Comparison of ENCODE assay signal across 8 mouse cellular contexts in genomic region chr6:108784056-108784455, GRCm38 (mm10). TPM values are rescaled to one million over a fixed set of nuclear protein-coding genes. Genes with fewer than 3 reads are reported as not detected.
DNase-seq lines count a peak whose midpoint lies in the region; ATAC-seq and TF ChIP-seq lines count a peak whose summit lies in the region.

No protein-coding gene starts in this region.

- TF ChIP-seq CTCF in heart, postnatal 0 days (IDR thresholded peaks at IDR 0.05; ENCODE audit: low read depth): no peak

- no peaks in the 10 kb centered on the region for H3K36me3 ChIP-seq in heart, postnatal 0 days (replicated peaks; ENCODE audit: control insufficient read depth, insufficient read depth, low read length)
- H3K36me3 ChIP-seq in forebrain, embryonic 12.5 days (replicated peaks): no peaks in the 10 kb centered on the region
- peaks cover 4% of the 10 kb centered on the region; the same call in 1 of the 2 replicates for H3K36me3 ChIP-seq in liver, embryonic 13.5 days
- H3K36me3 ChIP-seq in neural tube, embryonic 14.5 days (ENCODE audit: control insufficient read depth, insufficient read depth, low read length): no peaks in the 10 kb centered on the region

- H3K9ac ChIP-seq in heart, postnatal 0 days (replicated peaks; ENCODE audit: low read depth, low read length): peak overlapping the region; percentile 90
- peak overlapping the region; percentile 92 for H3K9ac ChIP-seq in forebrain, embryonic 12.5 days
- peak overlapping the region; percentile 97 for H3K9ac ChIP-seq in liver, embryonic 13.5 days
- H3K9ac ChIP-seq in neural tube, embryonic 14.5 days (replicated peaks; ENCODE audit: low read depth, low read length): peak overlapping the region; percentile 98

- peak overlapping the region; percentile 85 for H3K27ac ChIP-seq in heart, postnatal 0 days (ENCODE audit: low read depth)
- no peak overlapping the region for H3K27ac ChIP-seq in forebrain, embryonic 12.5 days
- no peak overlapping the region for H3K27ac ChIP-seq in liver, embryonic 13.5 days
- H3K27ac ChIP-seq in neural tube, embryonic 14.5 days (ENCODE audit: low read depth, low read length): no peak overlapping the region

- H3K27me3 ChIP-seq in heart, postnatal 0 days (ENCODE audit: control insufficient read depth, insufficient read depth, low read length): no peaks in the 10 kb centered on the region
- H3K27me3 ChIP-seq in forebrain, embryonic 12.5 days: no peaks in the 10 kb centered on the region
- no peaks in the 10 kb centered on the region for H3K27me3 ChIP-seq in liver, embryonic 13.5 days
- H3K27me3 ChIP-seq in neural tube, embryonic 14.5 days (ENCODE audit: control insufficient read depth, insufficient read depth, low read length): no peaks in the 10 kb centered on the region

- TF ChIP-seq EP300 in heart, postnatal 0 days (IDR thresholded peaks at IDR 0.05; ENCODE audit: low read depth): no peak

- WGBS in heart, postnatal 0 days: 22% methylated on average over 11 of the region's 11 CpGs
- WGBS in forebrain, embryonic 12.5 days: 44% methylated on average over 11 of the region's 11 CpGs
- 24% methylated on average over 11 of the region's 11 CpGs for WGBS in liver, embryonic 13.5 days (ENCODE audit: insufficient replicate concordance)
- WGBS in neural tube, embryonic 14.5 days: 23% methylated on average over 11 of the region's 11 CpGs

- H3K4me1 ChIP-seq in heart, postnatal 0 days (ENCODE audit: control insufficient read depth, insufficient read depth): peaks cover 20% of the 10 kb centered on the region
- H3K4me1 ChIP-seq in forebrain, embryonic 12.5 days: peaks cover 19% of the 10 kb centered on the region
- H3K4me1 ChIP-seq in liver, embryonic 13.5 days (replicated peaks): peaks cover 34% of the 10 kb centered on the region
- H3K4me1 ChIP-seq in neural tube, embryonic 14.5 days (ENCODE audit: control insufficient read depth, insufficient read depth, low read length): peaks cover 17% of the 10 kb centered on the region

- no peaks in the 10 kb centered on the region for H3K9me3 ChIP-seq in heart, postnatal 0 days (replicated peaks; ENCODE audit: control insufficient read depth, low read length)
- H3K9me3 ChIP-seq in forebrain, embryonic 12.5 days: no peaks in the 10 kb centered on the region
- H3K9me3 ChIP-seq in liver, embryonic 13.5 days (replicated peaks): no peaks in the 10 kb centered on the region
- no peaks in the 10 kb centered on the region for H3K9me3 ChIP-seq in neural tube, embryonic 14.5 days (ENCODE audit: control insufficient read depth, low read length)

- H3K4me3 ChIP-seq in heart, postnatal 0 days (ENCODE audit: low read depth, low read length): peak overlapping the region; percentile 82
- H3K4me3 ChIP-seq in forebrain, embryonic 12.5 days (replicated peaks): peak overlapping the region; percentile 97
- H3K4me3 ChIP-seq in liver, embryonic 13.5 days (replicated peaks): peak overlapping the region; percentile 99
- H3K4me3 ChIP-seq in neural tube, embryonic 14.5 days (ENCODE audit: low read depth, low read length): peak overlapping the region; percentile 100

- intact Hi-C loops in heart, postnatal 25 days (cut with DNase I): no loop called here

- peak overlapping the region; percentile 86 for H3K4me2 ChIP-seq in heart, postnatal 0 days (ENCODE audit: low read depth, low read length)
- H3K4me2 ChIP-seq in forebrain, embryonic 12.5 days: peak overlapping the region; percentile 66
- H3K4me2 ChIP-seq in liver, embryonic 13.5 days: peak overlapping the region; percentile 81
- H3K4me2 ChIP-seq in neural tube, embryonic 14.5 days (ENCODE audit: low read depth, low read length): peak overlapping the region; percentile 70

- DNase-seq in heart, postnatal 0 days (ENCODE audit: low spot score): no peak
- no peak for DNase-seq in heart, postnatal 25 days (ENCODE audit: low spot score)
- peak; percentile 19 for DNase-seq in Muller cell, postnatal 12 days (ENCODE audit: inconsistent ontology term)
- no peak for DNase-seq in liver, embryonic 13.5 days
- DNase-seq in spleen, postnatal 36 days (ENCODE audit: low spot score in 2 of 2): no peak

- ATAC-seq in heart, postnatal 0 days (ENCODE audit: insufficient read depth, low read depth): no peak
- ATAC-seq in forebrain, embryonic 12.5 days (ENCODE audit: low FRiP score): no peak
- no peak for ATAC-seq in liver, embryonic 13.5 days (ENCODE audit: low read depth)
- no peak for ATAC-seq in neural tube, embryonic 14.5 days (ENCODE audit: low read depth)
- no peak for ATAC-seq in cerebellum, adult (ENCODE audit: insufficient number of reproducible peaks, low FRiP score, low TSS enrichment)

RNA-seq across cellular contexts. Expression of gene Arl8b, which starts 1.2 kb away (rescaled TPM):
- 42.7 and 47.0 TPM in 2 replicates for total RNA-seq in heart, postnatal 0 days (2014; rRNA removed; ENCODE audit: low replicate concordance)
- 52.7 and 54.7 TPM in 2 replicates for polyA plus RNA-seq in heart, postnatal 0 days (2015; fragmentation: Nextera tagmentation; extraction: Ambion mirVana)
- 10 to 100 TPM; 86.9 to 92.9 TPM for total RNA-seq in heart, postnatal 25 days (2021)
- 78.2 and 81.8 TPM in 2 replicates for polyA plus RNA-seq in forebrain, embryonic 12.5 days (2016; fragmentation: Nextera tagmentation; extraction: Ambion mirVana)
- 38.0 and 57.2 TPM in 2 replicates for polyA plus RNA-seq in liver, embryonic 13.5 days (2015; fragmentation: Nextera tagmentation; extraction: Ambion mirVana)
- 126 and 134 TPM in 2 replicates for polyA plus RNA-seq in neural tube, embryonic 14.5 days (2014; fragmentation: Nextera tagmentation; extraction: Ambion mirVana)

RNA-seq across cellular contexts. Expression of gene Edem1, which starts 44.4 kb away (rescaled TPM):
- total RNA-seq in heart, postnatal 0 days (2014; rRNA removed; ENCODE audit: low replicate concordance): 12.8 and 19.8 TPM in 2 replicates
- 5.1 and 5.9 TPM in 2 replicates for polyA plus RNA-seq in heart, postnatal 0 days (2015; fragmentation: Nextera tagmentation; extraction: Ambion mirVana)
- 10 to 100 TPM; 12.3 to 14.1 TPM for total RNA-seq in heart, postnatal 25 days (2021)
- polyA plus RNA-seq in forebrain, embryonic 12.5 days (2016; fragmentation: Nextera tagmentation; extraction: Ambion mirVana): 19.2 and 19.3 TPM in 2 replicates
- polyA plus RNA-seq in liver, embryonic 13.5 days (2015; fragmentation: Nextera tagmentation; extraction: Ambion mirVana): 13.5 and 20.8 TPM in 2 replicates
- polyA plus RNA-seq in neural tube, embryonic 14.5 days (2014; fragmentation: Nextera tagmentation; extraction: Ambion mirVana): 7.4 and 8.7 TPM in 2 replicates
